Mouse (Mus musculus) limb, embryonic 12.5 days (tissue): ENCODE results near the gene Scly. TPM values are rescaled to one million over a fixed set of nuclear protein-coding genes. Genes with fewer than 3 reads are reported as not detected.

Experiments
- ATAC-seq: fragments of 200-750 bp; cut with Nextera tagmentation; 2 replicates; pipeline ENCODE4 v1.8.0; 2017; ENCODE audit warnings: low read depth, moderate TSS enrichment; ENCODE audit not compliant: insufficient number of reproducible peaks, insufficient read depth, low FRiP score, low TSS enrichment
- H3K27ac ChIP-seq: fragments of 300-500 bp; sonication (generic); 2 replicates; pipeline ENCODE4 v1.5.1; 2016; ENCODE audit warnings: mild to moderate bottlenecking, moderate library complexity
- H3K27me3 ChIP-seq: fragments of 300-500 bp; sonication (generic); 2 replicates; pipeline ENCODE4 v1.6.1; 2016; ENCODE audit warnings: mild to moderate bottlenecking, moderate library complexity
- H3K36me3 ChIP-seq: fragments of 300-500 bp; sonication (generic); 2 replicates; pipeline ENCODE4 v1.6.1; 2016; ENCODE audit warnings: mild to moderate bottlenecking, moderate library complexity
- H3K4me1 ChIP-seq: fragments of 300-500 bp; sonication (generic); replicated peaks from 2 replicates; pipeline ENCODE4 v1.6.1; 2016
- H3K4me2 ChIP-seq: fragments of 300-500 bp; sonication (generic); 2 replicates; pipeline ENCODE4 v1.6.1; 2016; ENCODE audit warnings: mild to moderate bottlenecking, moderate library complexity
- H3K4me3 ChIP-seq: fragments of 300-500 bp; sonication (generic); replicated peaks from 2 replicates; pipeline ENCODE4 v1.5.1; 2016; ENCODE audit warnings: mild to moderate bottlenecking
- H3K9ac ChIP-seq: fragments of 300-500 bp; sonication (generic); replicated peaks from 2 replicates; pipeline ENCODE4 v1.6.1; 2016; ENCODE audit warnings: mild to moderate bottlenecking, moderate library complexity
- H3K9me3 ChIP-seq: fragments of 300-500 bp; sonication (generic); 2 replicates; pipeline ENCODE4 v1.6.1; 2016; ENCODE audit warnings: mild to moderate bottlenecking, moderate library complexity
- WGBS: fragments of 180-500 bp; shearing (Covaris S2); methylation state at CpG from one replicate; pipeline ENCODE4 v1.1.7; 2016; 5-methylcytosine and 5-hydroxymethylcytosine counted together
- polyA plus RNA-seq: library from polyadenylated mRNA; unstranded; fragments of >200 nt; fragmentation: Nextera tagmentation; extraction: Ambion mirVana; gene quantifications from 2 replicates; pipeline ENCODE4 v1.2.1, GENCODE M21; 2016

Gene Scly
- polyA plus RNA-seq, 1 experiment from 2014 or later: 13.7 TPM

GRCm38 (mm10) chr1:91365816-91366214, 67.7 kb downstream of the Scly start:
- Histone ChIP-seq H3K27ac (no peak overlapping the region), H3K4me1 (peaks cover 14% of the 10 kb centered on the region; the same call in 1 of the 2 replicates)
- 24% methylated on average over 8 of the region's 8 CpGs for WGBS

GRCm38 (mm10) chr1:91366215-91367108, 68.3 kb downstream of the Scly start, which contains the start of gene Erfe:
Gene Erfe (plus strand): TSS chr1:91366430.
- peaks cover 5% of the 10 kb centered on the region for H3K9me3 ChIP-seq
- peaks cover 14% of the 10 kb centered on the region; the same call in 1 of the 2 replicates for H3K4me1 ChIP-seq
- peak within 1 kb of the TSS; percentile 66 for H3K9ac ChIP-seq
- no peak within 1 kb of the TSS for H3K27ac ChIP-seq
- H3K36me3 ChIP-seq: peaks cover 22% of the 10 kb centered on the region
- H3K27me3 ChIP-seq: peaks cover 23% of the 10 kb centered on the region
- ATAC-seq: peak; percentile 43; the same call in 1 of the 2 replicates
- peak within 1 kb of the TSS; percentile 90 for H3K4me2 ChIP-seq
- peak within 1 kb of the TSS; percentile 45 for H3K4me3 ChIP-seq
- WGBS: under 1% methylated on average over 68 of the region's 68 CpGs

More at GRCm38 (mm10) chr1:91365816-91366214, 67.7 kb downstream of the Scly start:
- Histone ChIP-seq H3K4me2 (peak overlapping the region; percentile 90), H3K9ac (peak overlapping the region; percentile 66), H3K36me3 (peaks cover 15% of the 10 kb centered on the region), H3K27me3 (peaks cover 23% of the 10 kb centered on the region), H3K9me3 (peaks cover 5% of the 10 kb centered on the region), H3K4me3 (peak overlapping the region; percentile 45)
- ATAC-seq: no peak

- Histone ChIP-seq H3K36me3 (peaks cover 30% of the 10 kb centered on the region), H3K27me3 (peaks cover 23% of the 10 kb centered on the region), H3K4me1 (peaks cover 14% of the 10 kb centered on the region; the same call in 1 of the 2 replicates), H3K4me3 (no peak overlapping the region), H3K27ac (no peak overlapping the region), H3K9me3 (peaks cover 5% of the 10 kb centered on the region), H3K4me2 (peak overlapping the region; percentile 90), H3K9ac (no peak overlapping the region)
- WGBS: 98% methylated on average over 3 of the region's 3 CpGs
- no peak for ATAC-seq
Measured at GRCm38 (mm10) chr1:91367295-91367694, 69.2 kb downstream of the Scly start.

- H3K4me1 ChIP-seq: peaks cover 14% of the 10 kb centered on the region; the same call in 1 of the 2 replicates
- no peak for ATAC-seq
Measured at GRCm38 (mm10) chr1:91369408-91369807, 71.3 kb downstream of the Scly start.

GRCm38 (mm10) chr1:91370055-91370454, 71.9 kb downstream of the Scly start:
- H3K36me3 ChIP-seq: peaks cover 58% of the 10 kb centered on the region
- ATAC-seq: no peak

More at GRCm38 (mm10) chr1:91369408-91369807, 71.3 kb downstream of the Scly start:
- peaks cover 51% of the 10 kb centered on the region for H3K36me3 ChIP-seq
- 59% methylated on average over 4 of the region's 4 CpGs for WGBS
- no peak overlapping the region for H3K4me2 ChIP-seq
- H3K9me3 ChIP-seq: peaks cover 2% of the 10 kb centered on the region
- H3K4me3 ChIP-seq: no peak overlapping the region
- peaks cover 23% of the 10 kb centered on the region for H3K27me3 ChIP-seq
- H3K9ac ChIP-seq: no peak overlapping the region
- no peak overlapping the region for H3K27ac ChIP-seq

More at GRCm38 (mm10) chr1:91370055-91370454, 71.9 kb downstream of the Scly start:
- Histone ChIP-seq H3K4me2 (no peak overlapping the region), H3K9ac (no peak overlapping the region), H3K27me3 (peaks cover 23% of the 10 kb centered on the region), H3K4me1 (peaks cover 14% of the 10 kb centered on the region; the same call in 1 of the 2 replicates), H3K9me3 (no peaks in the 10 kb centered on the region), H3K27ac (no peak overlapping the region), H3K4me3 (no peak overlapping the region)
- 91% methylated on average over 23 of the region's 23 CpGs for WGBS

Other genes starting within 250 kb of the Scly start
- gene Rbm44, start 153.2 kb upstream of the Scly start, polyA plus RNA-seq: 0.70 and 1.0 TPM in 2 replicates
- gene Ramp1, start 118.5 kb upstream of the Scly start, polyA plus RNA-seq: 1.1 and 1.9 TPM in 2 replicates
- gene Ube2f, start 48.0 kb upstream of the Scly start, polyA plus RNA-seq: 70.2 and 71.1 TPM in 2 replicates
- 0.08 TPM in 2 replicates for gene Espnl, start 23.7 kb downstream of the Scly start, polyA plus RNA-seq
- gene Klhl30, start 52.7 kb downstream of the Scly start, polyA plus RNA-seq: 0.82 and 0.84 TPM in 2 replicates
- 1.5 and 1.6 TPM in 2 replicates for gene Erfe, start 68.1 kb downstream of the Scly start, polyA plus RNA-seq
- gene Ilkap, start 100.5 kb downstream of the Scly start, polyA plus RNA-seq: 178 and 186 TPM in 2 replicates
- 121 and 127 TPM in 2 replicates for gene Hes6, start 115.7 kb downstream of the Scly start, polyA plus RNA-seq
- gene Per2, start 161.0 kb downstream of the Scly start, polyA plus RNA-seq: 1.9 and 2.1 TPM in 2 replicates
- gene Traf3ip1, start 196.3 kb downstream of the Scly start, polyA plus RNA-seq: 11.8 and 12.2 TPM in 2 replicates
- gene Asb1, start 242.2 kb downstream of the Scly start, polyA plus RNA-seq: 6.6 and 9.3 TPM in 2 replicates